Mouse (Mus musculus): Measurements from ENCODE around the gene Fzd2. TPM values are rescaled to one million over a fixed set of nuclear protein-coding genes. Genes with fewer than 3 reads are reported as not detected.

The Fzd2 gene
- polyA plus RNA-seq, 1 experiment from 2014 or later, result 11.8 TPM

GRCm38 (mm10) chr11:102568191-102568590, 36.0 kb upstream of the Fzd2 start:
- ATAC-seq (ENCODE audit: low FRiP score, low TSS enrichment) (no peak), DNase-seq (ENCODE audit: low spot score) (no peak)
- Histone ChIP-seq H3K9me3 (ENCODE audit: control insufficient read depth, low read length) (no peaks in the 10 kb centered on the region), H3K9ac (ENCODE audit: low read length) (no peak overlapping the region), H3K27ac (replicated peaks) (no peak overlapping the region), H3K4me2 (replicated peaks; ENCODE audit: low read depth) (no peak overlapping the region), H3K4me1 (replicated peaks; ENCODE audit: control insufficient read depth, insufficient read depth) (no peaks in the 10 kb centered on the region), H3K36me3 (ENCODE audit: control insufficient read depth, insufficient read depth, low read length) (no peaks in the 10 kb centered on the region), H3K4me3 (ENCODE audit: low read depth, low read length) (no peak overlapping the region), H3K27me3 (ENCODE audit: control insufficient read depth, insufficient read depth, low read length) (no peaks in the 10 kb centered on the region)
- TF ChIP-seq EP300 (optimal IDR thresholded peaks at IDR 0.05), result no peak
- TF ChIP-seq CTCF (IDR thresholded peaks at IDR 0.05; ENCODE audit: low read depth), result peak; percentile 56
- WGBS, result 82% methylated on average over 12 of the region's 12 CpGs

- Histone ChIP-seq H3K27me3 (ENCODE audit: control insufficient read depth, insufficient read depth, low read length) (no peaks in the 10 kb centered on the region), H3K4me3 (ENCODE audit: low read depth, low read length) (no peak overlapping the region), H3K36me3 (ENCODE audit: control insufficient read depth, insufficient read depth, low read length) (no peaks in the 10 kb centered on the region), H3K9ac (ENCODE audit: low read length) (no peak overlapping the region), H3K9me3 (ENCODE audit: control insufficient read depth, low read length) (no peaks in the 10 kb centered on the region), H3K4me1 (replicated peaks; ENCODE audit: control insufficient read depth, insufficient read depth) (no peaks in the 10 kb centered on the region), H3K4me2 (replicated peaks; ENCODE audit: low read depth) (no peak overlapping the region), H3K27ac (replicated peaks) (no peak overlapping the region)
- ATAC-seq (ENCODE audit: low FRiP score, low TSS enrichment), result no peak
- DNase-seq (ENCODE audit: low spot score), result no peak
- WGBS, result 57% methylated on average over 7 of the region's 7 CpGs
- TF ChIP-seq EP300 (optimal IDR thresholded peaks at IDR 0.05) (no peak), CTCF (IDR thresholded peaks at IDR 0.05; ENCODE audit: low read depth) (no peak)
Measured at GRCm38 (mm10) chr11:102568756-102569377, 35.3 kb upstream of the Fzd2 start.

- Histone ChIP-seq H3K4me2 (replicated peaks; ENCODE audit: low read depth) (peak overlapping the region; percentile 67), H3K9me3 (ENCODE audit: control insufficient read depth, low read length) (no peaks in the 10 kb centered on the region), H3K4me3 (ENCODE audit: low read depth, low read length) (peak overlapping the region; percentile 46), H3K27me3 (ENCODE audit: control insufficient read depth, insufficient read depth, low read length) (no peaks in the 10 kb centered on the region), H3K4me1 (replicated peaks; ENCODE audit: control insufficient read depth, insufficient read depth) (no peaks in the 10 kb centered on the region), H3K27ac (replicated peaks) (peak overlapping the region; percentile 25; the same call in 1 of the 2 replicates), H3K9ac (ENCODE audit: low read length) (peak overlapping the region; percentile 56), H3K36me3 (ENCODE audit: control insufficient read depth, insufficient read depth, low read length) (no peaks in the 10 kb centered on the region)
- peak; percentile 89 for DNase-seq (ENCODE audit: low spot score)
- WGBS, result 12% methylated on average over 18 of the region's 18 CpGs
- peak; percentile 76; the same call in 1 of the 2 replicates for ATAC-seq (ENCODE audit: low FRiP score, low TSS enrichment)
- TF ChIP-seq EP300 (optimal IDR thresholded peaks at IDR 0.05), result no peak
- TF ChIP-seq CTCF (IDR thresholded peaks at IDR 0.05; ENCODE audit: low read depth), result peak; percentile 92
Measured at GRCm38 (mm10) chr11:102572866-102573663, 31.1 kb upstream of the Fzd2 start.

DNA sequence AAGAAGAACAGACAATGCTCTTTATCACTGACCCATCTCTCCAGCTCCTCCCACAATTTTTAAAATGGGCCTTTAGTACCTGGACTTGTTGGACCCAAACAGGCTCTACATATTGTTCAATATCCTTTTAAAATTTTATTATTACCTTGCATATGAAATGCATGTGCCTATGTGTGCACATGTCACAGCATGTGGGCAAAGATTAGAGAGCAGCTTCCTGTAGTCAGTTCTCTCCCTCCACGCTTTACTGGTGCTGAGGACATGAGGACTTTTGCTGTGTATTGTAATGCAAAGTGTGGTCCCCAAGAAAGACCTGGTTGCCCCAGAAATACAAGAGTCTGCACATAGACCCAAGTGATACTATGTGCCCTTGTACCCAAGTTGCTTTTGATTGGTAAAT, 29.2 kb upstream of the Fzd2 start:
- ATAC-seq (ENCODE audit: low FRiP score, low TSS enrichment), result no peak
- no peak overlapping the region for H3K27ac ChIP-seq (replicated peaks)
- H3K9me3 ChIP-seq (ENCODE audit: control insufficient read depth, low read length), result no peaks in the 10 kb centered on the region
- H3K27me3 ChIP-seq (ENCODE audit: control insufficient read depth, insufficient read depth, low read length), result no peaks in the 10 kb centered on the region
- no peak for TF ChIP-seq EP300 (optimal IDR thresholded peaks at IDR 0.05)
- no peak for TF ChIP-seq CTCF (IDR thresholded peaks at IDR 0.05; ENCODE audit: low read depth)
- WGBS, result 60% methylated on average over 1 of the region's 1 CpGs
- no peak overlapping the region for H3K4me3 ChIP-seq (ENCODE audit: low read depth, low read length)
- no peak overlapping the region for H3K4me2 ChIP-seq (replicated peaks; ENCODE audit: low read depth)
- no peak overlapping the region for H3K9ac ChIP-seq (ENCODE audit: low read length)
- no peaks in the 10 kb centered on the region for H3K36me3 ChIP-seq (ENCODE audit: control insufficient read depth, insufficient read depth, low read length)
- H3K4me1 ChIP-seq (replicated peaks; ENCODE audit: control insufficient read depth, insufficient read depth), result no peaks in the 10 kb centered on the region
- DNase-seq (ENCODE audit: low spot score), result no peak

DNA sequence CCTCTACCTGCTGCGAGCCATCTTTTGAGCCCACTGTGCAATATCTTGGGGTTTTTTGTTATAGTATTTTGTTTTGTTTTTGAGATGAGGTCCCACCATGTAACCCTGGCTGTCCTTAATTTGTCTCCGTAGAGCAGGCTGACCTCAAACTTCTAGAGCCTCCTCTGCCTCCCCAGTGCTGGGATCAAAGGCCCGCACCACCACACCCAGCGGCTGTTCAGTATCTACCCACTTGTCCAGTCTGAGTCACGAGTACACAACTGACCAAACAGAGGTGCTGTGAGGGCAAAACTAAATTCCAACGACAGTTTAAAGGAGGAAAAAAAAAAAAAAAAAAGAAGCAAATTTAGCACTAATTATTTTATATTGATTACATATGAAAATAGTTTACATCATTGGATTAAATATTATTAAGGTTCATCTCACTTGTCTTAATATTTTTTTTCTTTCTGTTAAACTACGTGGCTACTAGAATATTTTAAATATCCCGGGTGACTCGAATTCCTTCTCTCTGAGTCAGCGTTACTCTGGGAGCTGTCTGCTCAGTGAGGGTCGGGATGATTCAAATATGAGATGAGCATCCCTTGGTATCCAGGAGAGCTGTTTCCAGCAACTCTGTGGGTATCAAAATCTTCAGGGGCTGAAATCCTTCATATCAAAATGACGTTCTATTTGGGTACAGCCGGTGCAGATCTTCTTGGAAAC, 28.0 kb upstream of the Fzd2 start:
- ATAC-seq (ENCODE audit: low FRiP score, low TSS enrichment) (no peak), DNase-seq (ENCODE audit: low spot score) (no peak)
- no peak overlapping the region for H3K27ac ChIP-seq (replicated peaks)
- H3K4me1 ChIP-seq (replicated peaks; ENCODE audit: control insufficient read depth, insufficient read depth), result no peaks in the 10 kb centered on the region; the same call in 1 of the 2 replicates
- H3K36me3 ChIP-seq (ENCODE audit: control insufficient read depth, insufficient read depth, low read length), result no peaks in the 10 kb centered on the region
- no peak overlapping the region for H3K4me2 ChIP-seq (replicated peaks; ENCODE audit: low read depth)
- WGBS, result 45% methylated on average over 13 of the region's 13 CpGs
- H3K4me3 ChIP-seq (ENCODE audit: low read depth, low read length), result no peak overlapping the region
- no peaks in the 10 kb centered on the region for H3K9me3 ChIP-seq (ENCODE audit: control insufficient read depth, low read length)
- no peak overlapping the region for H3K9ac ChIP-seq (ENCODE audit: low read length)
- H3K27me3 ChIP-seq (ENCODE audit: control insufficient read depth, insufficient read depth, low read length), result no peaks in the 10 kb centered on the region
- TF ChIP-seq CTCF (IDR thresholded peaks at IDR 0.05; ENCODE audit: low read depth) (no peak), EP300 (optimal IDR thresholded peaks at IDR 0.05) (no peak)

Data from stomach, postnatal 0 days (tissue).